Mouse (Mus musculus): Measurements from ENCODE around the gene St7.

DNA sequence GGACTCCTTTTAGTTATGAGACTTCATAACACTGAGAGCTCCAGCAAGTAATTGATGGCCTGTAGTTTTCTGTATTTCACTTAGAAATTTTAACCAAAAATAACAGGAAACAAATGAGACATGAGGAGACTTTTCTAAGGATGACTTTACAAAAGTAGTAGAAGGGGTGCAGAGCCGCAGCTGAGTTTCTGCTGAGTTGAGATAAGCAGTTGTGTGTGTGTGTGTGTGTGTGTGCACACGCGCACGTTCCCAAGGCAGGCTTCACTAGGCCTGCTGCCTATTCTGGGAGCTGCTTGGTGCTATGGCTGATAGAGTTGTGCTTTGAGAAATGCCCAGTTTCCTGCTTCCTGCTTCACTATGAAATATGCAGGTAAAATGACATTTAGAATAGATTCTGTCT lies 50.6 kb downstream of the St7 start:
- no peak for TF ChIP-seq CTCF (conservative IDR thresholded peaks at IDR 0.05; ENCODE audit: insufficient read depth, insufficient read length, low read depth, low read length)
- TF ChIP-seq POLR2A (IDR thresholded peaks at IDR 0.05; ENCODE audit: low read depth, low read length): no peak

Measured in kidney, adult 2 months (tissue).